Mouse (Mus musculus) megakaryocyte, embryonic 14.5 days (primary cell): ENCODE measurements around the gene Dad1.

ENCODE experiments used
- FLI1 ChIP-seq: IDR thresholded peaks from 2 replicates; pipeline ENCODE4 v1.6.1; 2012; ENCODE audit warnings: low read length, inconsistent platforms, mixed read lengths
- GATA1 ChIP-seq: IDR thresholded peaks from 3 replicates; pipeline ENCODE4 v1.6.1; 2012; ENCODE audit warnings: mixed read lengths, low read length, inconsistent platforms, borderline replicate concordance

- TF ChIP-seq GATA1 (no peak), FLI1 (no peak)
Measured at GRCm38 (mm10) chr14:54300676-54301075, 46.8 kb upstream of the Dad1 start.
